Mouse (Mus musculus): ENCODE measurements around the gene Apoc2.

The Apoc2 gene

DNA sequence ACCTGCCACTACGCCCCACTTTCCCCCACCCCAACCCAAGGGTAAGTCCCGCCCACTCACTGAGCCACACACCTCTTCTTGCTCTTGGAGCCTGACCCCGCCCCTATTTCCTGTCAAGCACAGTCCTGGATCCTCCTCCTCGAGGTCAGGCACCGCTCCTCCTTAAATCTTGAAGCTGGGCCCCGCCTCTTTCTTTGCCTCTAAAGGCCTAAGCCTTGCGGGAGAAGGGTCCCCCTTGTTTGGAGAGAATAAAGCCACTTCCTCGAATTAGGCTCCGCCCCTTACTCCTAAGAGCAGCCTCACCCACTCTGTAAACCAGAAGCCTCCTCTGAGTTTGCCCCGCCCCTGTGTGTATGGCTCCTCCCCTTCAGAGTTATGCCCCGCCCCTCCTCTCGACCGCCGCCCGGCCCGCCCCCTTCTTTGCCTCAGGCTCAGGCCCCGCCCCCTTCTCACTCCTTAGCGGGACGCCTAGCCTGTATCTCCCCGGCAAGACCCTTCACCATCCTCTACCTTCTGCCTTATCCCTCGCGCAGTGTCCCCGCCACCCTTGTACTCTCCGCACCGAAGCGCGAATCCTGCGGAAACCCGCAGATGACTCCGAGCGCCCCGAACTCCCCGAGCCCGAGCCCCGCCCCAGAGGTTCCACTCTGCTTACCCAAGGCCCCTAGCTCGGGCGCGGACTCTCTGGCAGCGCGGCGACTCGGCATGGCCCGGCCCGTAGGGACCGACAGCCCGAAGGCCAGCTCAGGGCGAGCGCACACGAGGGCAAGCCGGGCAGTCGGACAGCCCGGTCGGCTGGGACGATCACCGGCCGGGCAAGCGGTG, 49.0 kb downstream of the Apoc2 start:
- DNase-seq (ENCODE audit: low read depth, low spot score), result peak; percentile 89

DNA sequence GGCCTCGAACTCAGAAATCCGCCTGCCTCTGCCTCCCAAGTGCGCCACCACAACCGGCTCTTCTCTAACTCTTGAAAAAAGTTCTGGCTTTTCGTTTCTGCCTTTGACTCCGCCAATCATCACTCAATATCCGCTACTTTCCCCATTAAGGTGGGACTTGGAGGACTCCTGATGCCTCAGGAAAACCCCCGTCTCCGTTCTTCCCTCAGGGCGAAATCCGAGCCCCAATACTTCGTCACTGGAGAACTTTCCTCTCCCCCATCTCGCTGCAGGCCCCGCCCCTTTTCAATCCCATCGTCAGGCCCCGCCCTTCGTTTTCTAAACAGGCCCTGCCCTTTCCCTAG, 49.6 kb downstream of the Apoc2 start:
- DNase-seq (ENCODE audit: low read depth, low spot score), result no peak

DNA sequence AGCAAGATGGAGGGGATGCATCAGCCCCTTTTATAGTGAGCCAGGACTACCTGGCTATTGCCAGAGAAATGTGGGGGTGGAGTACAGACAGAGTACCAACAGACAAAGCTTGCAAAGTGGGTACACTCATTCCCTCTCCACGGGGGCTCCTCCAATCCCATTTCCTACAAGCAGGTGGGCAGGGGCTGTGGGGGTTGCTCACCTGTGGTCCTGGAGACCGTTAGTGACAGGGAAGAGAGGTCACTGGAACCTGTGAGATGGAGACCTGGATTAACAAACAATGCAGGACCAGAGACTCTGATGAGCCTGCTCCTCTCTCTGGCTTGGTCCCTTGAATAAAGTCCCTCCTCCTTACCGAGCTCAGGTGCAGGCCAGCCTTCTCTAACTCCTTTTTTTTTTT, 50.0 kb downstream of the Apoc2 start:
- no peak for DNase-seq (ENCODE audit: low read depth, low spot score)

DNA sequence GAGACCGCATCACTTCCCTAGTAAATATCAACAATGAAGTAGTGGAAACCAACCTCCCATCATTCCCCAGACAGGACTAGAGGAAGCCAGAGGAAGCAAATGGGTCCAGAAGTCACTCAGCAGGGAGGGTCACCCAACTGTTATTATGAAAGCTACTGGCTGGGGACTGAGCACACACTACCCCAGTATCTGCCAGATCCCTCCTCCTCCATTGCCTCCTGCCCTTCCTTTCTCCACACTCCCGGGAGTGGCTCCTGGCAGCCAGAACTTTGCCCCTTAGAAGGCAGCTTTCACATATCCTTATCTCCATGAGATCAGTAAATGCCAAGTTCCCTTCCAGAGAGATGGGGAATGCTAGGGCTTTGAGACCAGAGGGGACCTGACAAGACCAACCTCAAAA, 54.3 kb downstream of the Apoc2 start:
- no peak for DNase-seq (ENCODE audit: low read depth, low spot score)

DNA sequence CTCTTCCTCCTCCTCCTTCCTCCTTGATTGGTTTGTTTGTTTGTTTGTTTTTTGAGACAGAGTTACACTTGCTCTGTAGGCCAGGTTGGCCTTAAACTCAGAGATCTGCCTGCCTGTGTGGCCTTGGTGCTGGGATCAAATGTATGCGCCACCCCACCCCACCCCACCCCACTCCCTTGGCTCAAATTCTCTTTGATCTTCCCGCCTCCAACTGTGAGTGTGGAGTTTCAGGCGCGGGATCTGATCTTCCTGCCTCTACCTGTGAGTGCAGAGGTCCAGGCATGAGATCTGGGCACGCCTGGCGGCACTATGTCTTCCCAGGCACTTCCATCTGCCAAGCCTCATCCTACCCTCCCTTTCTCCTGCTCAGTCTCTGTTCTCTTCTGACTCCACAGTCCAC, 55.5 kb downstream of the Apoc2 start:
- no peak for DNase-seq (ENCODE audit: low read depth, low spot score)

Measured in brain, adult 2 months (tissue).